Mouse (Mus musculus): ENCODE measurements around the gene Kpnb1. TPM values are rescaled to one million over a fixed set of nuclear protein-coding genes. Genes with fewer than 3 reads are reported as not detected.

Kpnb1 gene
- 20.7 and 33.5 TPM in 2 replicates for polyA plus RNA-seq (2012; rRNA removed; ENCODE audit: low replicate concordance)

DNA sequence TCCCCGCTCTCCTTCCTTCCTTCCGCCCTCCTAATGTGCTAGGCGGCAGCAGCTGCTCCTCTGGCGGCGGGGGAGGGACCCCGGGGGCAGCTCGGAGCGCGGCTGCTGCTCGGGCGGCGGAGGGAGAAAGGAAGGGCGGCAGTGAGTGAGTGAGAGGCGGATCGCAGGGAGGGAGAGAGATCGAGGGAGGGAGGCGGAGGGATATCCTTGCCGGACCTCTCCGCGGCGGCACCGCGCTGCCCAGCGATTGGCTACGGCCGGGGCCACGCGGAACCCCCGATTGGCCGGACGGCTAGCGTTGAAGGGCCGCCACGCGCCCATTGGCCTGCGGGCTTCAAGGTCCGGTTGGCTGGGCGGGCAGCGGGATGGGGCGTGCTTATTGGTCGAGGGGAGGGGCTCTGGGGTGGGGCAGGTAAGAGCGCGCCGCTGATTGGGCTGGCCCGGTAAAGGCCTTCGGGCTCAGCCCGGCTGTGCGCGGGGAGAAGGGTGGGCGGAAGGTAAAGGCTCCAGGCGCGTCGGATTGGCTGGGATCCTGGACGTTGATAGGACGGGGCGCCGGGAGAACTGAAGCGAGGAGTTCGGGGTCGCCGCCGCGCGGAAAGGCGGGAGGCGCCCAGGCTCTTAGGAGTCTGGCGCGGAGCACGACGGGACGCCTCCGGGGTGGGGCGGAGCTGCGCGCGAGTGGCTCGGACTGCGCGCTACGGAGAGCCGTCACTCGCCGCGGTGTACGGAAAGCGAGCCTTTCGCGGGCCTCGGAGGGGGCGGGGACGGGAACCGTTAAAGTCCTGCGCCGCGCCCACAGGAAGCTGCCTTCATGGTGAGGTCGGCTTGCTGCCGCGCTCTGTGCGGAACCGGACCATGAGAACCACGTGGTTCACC, at the start of gene Kpnb1:
Kpnb1 (minus strand) TSS at position 118 of the 879 bp plus-strand sequence.

DNA sequence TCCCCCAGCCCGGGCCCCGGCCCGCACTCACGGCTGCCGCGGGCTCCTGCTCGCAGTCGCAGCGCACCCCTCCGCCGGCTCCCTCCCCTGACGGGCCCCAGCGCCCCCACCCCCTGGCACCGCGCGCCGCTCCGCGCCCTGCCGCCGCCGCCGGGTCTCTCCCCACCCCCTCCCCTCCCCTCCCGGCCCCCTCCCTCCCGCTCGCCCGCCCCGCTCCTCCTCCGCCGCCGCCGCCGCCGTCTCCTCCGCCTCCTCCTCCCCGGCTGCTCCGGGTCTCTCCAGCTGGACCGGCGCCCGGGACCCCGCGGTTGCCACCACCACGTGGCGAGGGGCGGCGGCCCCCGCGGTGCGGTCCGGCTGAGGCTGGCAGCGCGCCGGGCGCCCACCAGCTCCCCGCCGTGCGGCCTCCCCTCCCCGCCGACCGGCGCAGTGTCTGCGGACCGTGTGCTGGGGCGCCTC, 36.3 kb downstream of the Kpnb1 start, which contains the start of gene Tbkbp1:
Tbkbp1 (minus strand) TSS at position 153 of the 459 bp plus-strand sequence.

DNA sequence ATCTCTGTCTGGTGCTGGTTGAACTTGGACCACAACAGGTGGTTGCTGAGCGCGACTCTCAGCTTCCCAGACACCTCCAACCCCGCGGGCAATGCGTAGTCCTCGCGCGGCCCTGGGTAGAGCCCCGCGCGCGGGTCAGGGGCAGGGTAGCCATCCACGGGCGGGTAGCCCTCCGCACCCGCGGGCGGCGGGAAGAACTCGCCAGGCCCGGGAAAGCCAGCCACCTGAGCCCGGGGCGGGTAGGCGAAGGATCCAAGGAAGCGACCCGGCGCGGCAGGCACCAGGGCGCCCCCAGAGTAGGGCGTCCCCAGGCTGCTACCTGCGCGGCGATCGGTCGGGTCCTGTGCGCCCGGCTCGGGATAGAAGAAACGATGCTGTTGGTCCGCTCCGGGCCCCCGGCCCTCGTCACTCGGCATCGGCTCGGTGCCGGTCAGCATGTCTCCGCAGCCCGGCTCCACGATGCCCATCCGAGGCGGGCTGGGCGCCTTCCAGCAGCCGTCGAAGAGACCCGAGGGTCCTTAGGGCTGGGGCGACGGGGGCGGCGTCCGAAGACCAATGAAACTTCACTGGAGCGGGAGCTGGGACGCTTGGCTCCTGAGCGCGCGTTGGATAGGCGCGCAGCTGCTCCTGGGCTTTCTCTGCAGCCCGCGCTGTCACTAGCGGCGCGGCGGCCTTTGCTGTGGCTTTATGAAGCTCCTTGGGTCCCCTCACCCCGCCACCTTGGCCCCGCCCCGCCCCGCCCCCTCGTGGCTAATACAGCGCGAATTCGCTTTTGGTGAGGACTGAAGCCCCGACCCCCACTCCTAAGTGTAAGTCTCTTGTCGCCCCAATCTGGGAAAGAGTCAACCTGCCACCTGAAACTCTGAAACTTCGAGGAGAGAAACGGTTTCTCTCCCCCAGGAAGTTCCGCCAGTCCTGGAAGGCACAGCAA, 72.7 kb downstream of the Kpnb1 start, which contains the start of gene Tbx21:
Tbx21 (minus strand) TSS at position 661 of the 931 bp plus-strand sequence.

Other genes with a start within 250 kb of the Kpnb1 start
- gene Pnpo, start 243.9 kb downstream of the Kpnb1 start, polyA plus RNA-seq (2012; rRNA removed; ENCODE audit: low replicate concordance) = 24.5 and 33.6 TPM in 2 replicates
- gene Sp2, start 204.9 kb downstream of the Kpnb1 start, polyA plus RNA-seq (2012; rRNA removed; ENCODE audit: low replicate concordance) = 15.6 and 27.4 TPM in 2 replicates
- gene Sp6, start 174.5 kb downstream of the Kpnb1 start, polyA plus RNA-seq (2012; rRNA removed; ENCODE audit: low replicate concordance) = 1.4 and 2.4 TPM in 2 replicates
- 11.8 and 14.6 TPM in 2 replicates for gene Scrn2, start 157.9 kb downstream of the Kpnb1 start, polyA plus RNA-seq (2012; rRNA removed; ENCODE audit: low replicate concordance)
- gene Lrrc46, start 146.5 kb downstream of the Kpnb1 start, polyA plus RNA-seq (2012; rRNA removed; ENCODE audit: low replicate concordance) = 0.19 and 0.57 TPM in 2 replicates
- gene Mrpl10, start 146.3 kb downstream of the Kpnb1 start, polyA plus RNA-seq (2012; rRNA removed; ENCODE audit: low replicate concordance) = 110 and 130 TPM in 2 replicates
- gene Osbpl7, start 137.3 kb downstream of the Kpnb1 start, polyA plus RNA-seq (2012; rRNA removed; ENCODE audit: low replicate concordance) = 15.0 and 19.1 TPM in 2 replicates
- 1.8 and 4.5 TPM in 2 replicates for gene Tbx21, start 72.5 kb downstream of the Kpnb1 start, polyA plus RNA-seq (2012; rRNA removed; ENCODE audit: low replicate concordance)
- 22.1 and 52.2 TPM in 2 replicates for gene Tbkbp1, start 36.4 kb downstream of the Kpnb1 start, polyA plus RNA-seq (2012; rRNA removed; ENCODE audit: low replicate concordance)
- 20.0 and 23.4 TPM in 2 replicates for gene Npepps, start 92.8 kb upstream of the Kpnb1 start, polyA plus RNA-seq (2012; rRNA removed; ENCODE audit: low replicate concordance)
- 9.2 and 19.3 TPM in 2 replicates for gene Mrpl45, start 127.8 kb upstream of the Kpnb1 start, polyA plus RNA-seq (2012; rRNA removed; ENCODE audit: low replicate concordance)
- gene Gpr179, start 164.2 kb upstream of the Kpnb1 start, polyA plus RNA-seq (2012; rRNA removed; ENCODE audit: low replicate concordance) = 0.07 TPM in 2 replicates
- 7.9 and 11.8 TPM in 2 replicates for gene Socs7, start 174.7 kb upstream of the Kpnb1 start, polyA plus RNA-seq (2012; rRNA removed; ENCODE audit: low replicate concordance)
- 33.3 and 64.7 TPM in 2 replicates for gene Arhgap23, start 227.7 kb upstream of the Kpnb1 start, polyA plus RNA-seq (2012; rRNA removed; ENCODE audit: low replicate concordance)

All from mammary gland, adult 2 months (tissue).